Mouse (Mus musculus) cerebellum, postnatal 36 days (tissue): Measurements from ENCODE around the gene Pcnx.

Experiments
- DNase-seq, 2 experiments: peaks; one replicate each; pipeline ENCODE4 v3.0.0; 2021 to 2022; ENCODE audit warnings: mixed read lengths in 2 of 2

Pcnx gene

GRCm38 (mm10) chr12:81859351-81860307 is at the start of gene Pcnx:
Gene Pcnx (plus strand): TSS chr12:81860023.
- DNase-seq, result peak; percentile 83 to 90

GRCm38 (mm10) chr12:81810417-81810816 is 49.4 kb upstream of the Pcnx start:
- no peak for DNase-seq

GRCm38 (mm10) chr12:81814742-81815141 is 45.1 kb upstream of the Pcnx start:
- DNase-seq, result no peak

- no peak for DNase-seq
Measured at GRCm38 (mm10) chr12:81816330-81817125, 43.3 kb upstream of the Pcnx start.

GRCm38 (mm10) chr12:81817126-81817505 is 42.7 kb upstream of the Pcnx start:
- DNase-seq, result no peak

- peak; percentile 38 to 52 for DNase-seq
Measured at GRCm38 (mm10) chr12:81820700-81821099, 39.1 kb upstream of the Pcnx start.

- DNase-seq, result no peak
Measured at GRCm38 (mm10) chr12:81822176-81822575, 37.6 kb upstream of the Pcnx start.

- peak; percentile 61 to 62 for DNase-seq
Measured at GRCm38 (mm10) chr12:81822778-81823480, 36.9 kb upstream of the Pcnx start.

- no peak for DNase-seq
Measured at GRCm38 (mm10) chr12:81828355-81828754, 31.5 kb upstream of the Pcnx start.

GRCm38 (mm10) chr12:81832039-81832738 is 27.6 kb upstream of the Pcnx start:
- DNase-seq, result no peak

GRCm38 (mm10) chr12:81833094-81833493 is 26.7 kb upstream of the Pcnx start:
- DNase-seq, result no peak

GRCm38 (mm10) chr12:81836162-81836561 is 23.7 kb upstream of the Pcnx start:
- no peak for DNase-seq

- DNase-seq, result no peak
Measured at GRCm38 (mm10) chr12:81837463-81837862, 22.4 kb upstream of the Pcnx start.

- no peak for DNase-seq
Measured at GRCm38 (mm10) chr12:81839663-81840062, 20.2 kb upstream of the Pcnx start.

- no peak for DNase-seq
Measured at GRCm38 (mm10) chr12:81841046-81841445, 18.8 kb upstream of the Pcnx start.

GRCm38 (mm10) chr12:81843501-81843900 is 16.3 kb upstream of the Pcnx start:
- DNase-seq, result peak; percentile 67 to 72

- DNase-seq, result no peak
Measured at GRCm38 (mm10) chr12:81844572-81844971, 15.3 kb upstream of the Pcnx start.

- DNase-seq, result no peak
Measured at GRCm38 (mm10) chr12:81844981-81845380, 14.8 kb upstream of the Pcnx start.

- no peak for DNase-seq
Measured at GRCm38 (mm10) chr12:81849629-81850028, 10.2 kb upstream of the Pcnx start.

- no peak for DNase-seq
Measured at GRCm38 (mm10) chr12:81852551-81852950, 7.3 kb upstream of the Pcnx start.

GRCm38 (mm10) chr12:81852977-81853376 is 6.8 kb upstream of the Pcnx start:
- DNase-seq, result no peak

GRCm38 (mm10) chr12:81853543-81853942 is 6.3 kb upstream of the Pcnx start:
- DNase-seq, result no peak
